Mouse (Mus musculus) limb, embryonic 12.5 days (tissue): ENCODE measurements around the gene Rpap2. TPM values are rescaled to one million over a fixed set of nuclear protein-coding genes. Genes with fewer than 3 reads are reported as not detected.

Source experiments
- ATAC-seq: fragments of 200-750 bp; cut with Nextera tagmentation; 2 replicates; pipeline ENCODE4 v1.8.0; 2017; ENCODE audit warnings: low read depth, moderate TSS enrichment; ENCODE audit not compliant: insufficient number of reproducible peaks, insufficient read depth, low FRiP score, low TSS enrichment
- H3K27ac ChIP-seq: fragments of 300-500 bp; sonication (generic); 2 replicates; pipeline ENCODE4 v1.5.1; 2016; ENCODE audit warnings: mild to moderate bottlenecking, moderate library complexity
- H3K27me3 ChIP-seq: fragments of 300-500 bp; sonication (generic); 2 replicates; pipeline ENCODE4 v1.6.1; 2016; ENCODE audit warnings: mild to moderate bottlenecking, moderate library complexity
- H3K36me3 ChIP-seq: fragments of 300-500 bp; sonication (generic); 2 replicates; pipeline ENCODE4 v1.6.1; 2016; ENCODE audit warnings: mild to moderate bottlenecking, moderate library complexity
- H3K4me1 ChIP-seq: fragments of 300-500 bp; sonication (generic); replicated peaks from 2 replicates; pipeline ENCODE4 v1.6.1; 2016
- H3K4me2 ChIP-seq: fragments of 300-500 bp; sonication (generic); 2 replicates; pipeline ENCODE4 v1.6.1; 2016; ENCODE audit warnings: mild to moderate bottlenecking, moderate library complexity
- H3K4me3 ChIP-seq: fragments of 300-500 bp; sonication (generic); replicated peaks from 2 replicates; pipeline ENCODE4 v1.5.1; 2016; ENCODE audit warnings: mild to moderate bottlenecking
- H3K9ac ChIP-seq: fragments of 300-500 bp; sonication (generic); replicated peaks from 2 replicates; pipeline ENCODE4 v1.6.1; 2016; ENCODE audit warnings: mild to moderate bottlenecking, moderate library complexity
- H3K9me3 ChIP-seq: fragments of 300-500 bp; sonication (generic); 2 replicates; pipeline ENCODE4 v1.6.1; 2016; ENCODE audit warnings: mild to moderate bottlenecking, moderate library complexity
- WGBS: fragments of 180-500 bp; shearing (Covaris S2); methylation state at CpG from one replicate; pipeline ENCODE4 v1.1.7; 2016; 5-methylcytosine and 5-hydroxymethylcytosine counted together
- polyA plus RNA-seq: library from polyadenylated mRNA; unstranded; fragments of >200 nt; fragmentation: Nextera tagmentation; extraction: Ambion mirVana; gene quantifications from 2 replicates; pipeline ENCODE4 v1.2.1, GENCODE M21; 2016

Rpap2 gene
- polyA plus RNA-seq, 1 experiment from 2014 or later = 19.8 TPM

GRCm38 (mm10) chr5:107684380-107684779, 87.2 kb downstream of the Rpap2 start:
- Histone ChIP-seq H3K27me3 (peaks cover 12% of the 10 kb centered on the region), H3K9ac (no peak overlapping the region), H3K4me2 (no peak overlapping the region), H3K4me1 (0 out of 2 replicates have a peak, but pooled peaks cover 6% of the 10 kb centered on the region), H3K4me3 (no peak overlapping the region), H3K9me3 (no peaks in the 10 kb centered on the region), H3K27ac (no peak overlapping the region), H3K36me3 (no peaks in the 10 kb centered on the region)
- WGBS = 89% methylated on average over 2 of the region's 2 CpGs
- ATAC-seq = no peak

GRCm38 (mm10) chr5:107687161-107687560, 90.0 kb downstream of the Rpap2 start:
- Histone ChIP-seq H3K9me3 (no peaks in the 10 kb centered on the region), H3K4me1 (0 out of 2 replicates have a peak, but pooled peaks cover 6% of the 10 kb centered on the region), H3K27ac (no peak overlapping the region), H3K36me3 (no peaks in the 10 kb centered on the region), H3K27me3 (peaks cover 14% of the 10 kb centered on the region), H3K9ac (no peak overlapping the region), H3K4me2 (0 out of 2 replicates have a peak overlapping the region, but pooled peaks have one; percentile 67), H3K4me3 (no peak overlapping the region)
- ATAC-seq = no peak
- WGBS = 92% methylated on average over 5 of the region's 5 CpGs

GRCm38 (mm10) chr5:107687592-107688498, 90.7 kb downstream of the Rpap2 start:
- Histone ChIP-seq H3K9me3 (no peaks in the 10 kb centered on the region), H3K4me2 (peak overlapping the region; percentile 67), H3K4me1 (0 out of 2 replicates have a peak, but pooled peaks cover 6% of the 10 kb centered on the region), H3K4me3 (peak overlapping the region; percentile 50), H3K27me3 (peaks cover 14% of the 10 kb centered on the region), H3K9ac (peak overlapping the region; percentile 54), H3K36me3 (no peaks in the 10 kb centered on the region), H3K27ac (peak overlapping the region; percentile 66)
- WGBS = 16% methylated on average over 46 of the region's 46 CpGs
- ATAC-seq = peak; percentile 79

- Histone ChIP-seq H3K27ac (0 out of 2 replicates have a peak overlapping the region, but pooled peaks have one; percentile 18), H3K27me3 (peaks cover 14% of the 10 kb centered on the region), H3K4me2 (peak overlapping the region; percentile 67), H3K9me3 (no peaks in the 10 kb centered on the region), H3K4me1 (0 out of 2 replicates have a peak, but pooled peaks cover 6% of the 10 kb centered on the region), H3K9ac (peak overlapping the region; percentile 54), H3K4me3 (peak overlapping the region; percentile 50), H3K36me3 (no peaks in the 10 kb centered on the region)
- peak; percentile 63 for ATAC-seq
- 30% methylated on average over 9 of the region's 9 CpGs for WGBS
Measured at GRCm38 (mm10) chr5:107688499-107688866, 91.3 kb downstream of the Rpap2 start.

- no peak overlapping the region for H3K4me2 ChIP-seq
- H3K36me3 ChIP-seq = no peaks in the 10 kb centered on the region
- no peak overlapping the region for H3K4me3 ChIP-seq
Measured at GRCm38 (mm10) chr5:107695019-107695418, 97.8 kb downstream of the Rpap2 start.

GRCm38 (mm10) chr5:107698888-107699287, 101.7 kb downstream of the Rpap2 start:
- no peaks in the 10 kb centered on the region for H3K9me3 ChIP-seq
- H3K36me3 ChIP-seq = no peaks in the 10 kb centered on the region
- H3K4me1 ChIP-seq = no peaks in the 10 kb centered on the region
- no peak overlapping the region for H3K4me2 ChIP-seq
- WGBS = 85% methylated on average over 8 of the region's 8 CpGs
- no peak for ATAC-seq
- no peak overlapping the region for H3K4me3 ChIP-seq
- no peak overlapping the region for H3K27ac ChIP-seq
- peaks cover 4% of the 10 kb centered on the region; the same call in 1 of the 2 replicates for H3K27me3 ChIP-seq
- H3K9ac ChIP-seq = no peak overlapping the region

More at GRCm38 (mm10) chr5:107695019-107695418, 97.8 kb downstream of the Rpap2 start:
- Histone ChIP-seq H3K4me1 (no peaks in the 10 kb centered on the region), H3K9ac (no peak overlapping the region), H3K9me3 (no peaks in the 10 kb centered on the region), H3K27me3 (peaks cover 8% of the 10 kb centered on the region; the same call in 1 of the 2 replicates), H3K27ac (no peak overlapping the region)
- no peak for ATAC-seq
- WGBS = 74% methylated on average over 3 of the region's 3 CpGs

GRCm38 (mm10) chr5:107700873-107701272, 103.7 kb downstream of the Rpap2 start:
- Histone ChIP-seq H3K36me3 (no peaks in the 10 kb centered on the region), H3K27ac (no peak overlapping the region), H3K9ac (no peak overlapping the region), H3K9me3 (no peaks in the 10 kb centered on the region), H3K4me1 (no peaks in the 10 kb centered on the region), H3K27me3 (no peaks in the 10 kb centered on the region), H3K4me3 (no peak overlapping the region), H3K4me2 (no peak overlapping the region)
- 89% methylated on average over 10 of the region's 10 CpGs for WGBS
- ATAC-seq = no peak

- Histone ChIP-seq H3K27me3 (no peaks in the 10 kb centered on the region), H3K4me3 (no peak overlapping the region), H3K36me3 (no peaks in the 10 kb centered on the region), H3K27ac (no peak overlapping the region), H3K9me3 (no peaks in the 10 kb centered on the region), H3K4me1 (no peaks in the 10 kb centered on the region), H3K9ac (no peak overlapping the region), H3K4me2 (no peak overlapping the region)
- ATAC-seq = no peak
- WGBS = 81% methylated on average over 9 of the region's 9 CpGs
Measured at GRCm38 (mm10) chr5:107701658-107702057, 104.5 kb downstream of the Rpap2 start.

GRCm38 (mm10) chr5:107703207-107703763, 106.1 kb downstream of the Rpap2 start:
- Histone ChIP-seq H3K4me3 (no peak overlapping the region), H3K27ac (no peak overlapping the region), H3K27me3 (no peaks in the 10 kb centered on the region; the same call in 1 of the 2 replicates), H3K4me1 (no peaks in the 10 kb centered on the region), H3K9me3 (no peaks in the 10 kb centered on the region), H3K4me2 (no peak overlapping the region), H3K36me3 (no peaks in the 10 kb centered on the region), H3K9ac (no peak overlapping the region)
- no peak for ATAC-seq
- 86% methylated on average over 6 of the region's 6 CpGs for WGBS

GRCm38 (mm10) chr5:107705756-107706155, 108.6 kb downstream of the Rpap2 start:
- H3K27me3 ChIP-seq = no peaks in the 10 kb centered on the region; the same call in 1 of the 2 replicates
- WGBS = 88% methylated on average over 4 of the region's 4 CpGs
- no peak overlapping the region for H3K9ac ChIP-seq
- H3K4me3 ChIP-seq = no peak overlapping the region
- ATAC-seq = no peak
- H3K4me1 ChIP-seq = no peaks in the 10 kb centered on the region
- H3K27ac ChIP-seq = no peak overlapping the region
- H3K36me3 ChIP-seq = no peaks in the 10 kb centered on the region
- H3K9me3 ChIP-seq = no peaks in the 10 kb centered on the region
- no peak overlapping the region for H3K4me2 ChIP-seq

DNA sequence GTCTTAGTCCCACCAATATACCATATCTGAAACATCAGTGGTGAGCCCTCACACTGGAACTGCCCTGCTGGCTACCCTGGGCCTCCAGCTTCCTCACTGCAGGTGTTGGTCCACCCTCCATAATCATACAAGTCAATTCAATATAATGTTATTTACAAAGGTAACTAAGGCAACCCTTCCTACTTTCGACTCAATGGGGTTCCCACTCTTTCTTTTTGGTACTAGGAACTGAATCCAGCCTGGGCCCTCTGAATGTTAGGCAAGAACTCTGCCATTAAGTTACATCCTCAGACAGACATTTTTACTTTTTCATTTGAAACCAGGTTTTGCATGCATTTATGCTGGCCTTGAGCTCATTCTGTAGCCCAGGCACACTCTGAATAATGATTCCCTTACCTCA, 109.1 kb downstream of the Rpap2 start:
- Histone ChIP-seq H3K27ac (no peak overlapping the region), H3K4me3 (no peak overlapping the region), H3K9ac (no peak overlapping the region), H3K36me3 (no peaks in the 10 kb centered on the region), H3K27me3 (peaks cover 3% of the 10 kb centered on the region; the same call in 1 of the 2 replicates), H3K4me1 (no peaks in the 10 kb centered on the region), H3K4me2 (no peak overlapping the region), H3K9me3 (no peaks in the 10 kb centered on the region)
- 73% methylated on average over 1 of the region's 1 CpGs for WGBS
- no peak for ATAC-seq
